Mouse (Mus musculus): ENCODE data around the gene Itih3. TPM values are rescaled to one million over a fixed set of nuclear protein-coding genes. Genes with fewer than 3 reads are reported as not detected.

The Itih3 gene
- polyA plus RNA-seq (2015; fragmentation: Nextera tagmentation; extraction: Ambion mirVana): 687 and 781 TPM in 2 replicates

- H3K9me3 ChIP-seq (replicated peaks; ENCODE audit: control insufficient read depth, low read length): no peaks in the 10 kb centered on the region
- no peaks in the 10 kb centered on the region for H3K36me3 ChIP-seq (ENCODE audit: control insufficient read depth, insufficient read depth)
- H3K4me2 ChIP-seq (ENCODE audit: low read depth, low read length): peak within 1 kb of the TSS; percentile 40
- no peaks in the 10 kb centered on the region for H3K27me3 ChIP-seq (ENCODE audit: control insufficient read depth, insufficient read depth, low read depth, low read length)
- peak within 1 kb of the TSS; percentile 44 for H3K4me3 ChIP-seq (ENCODE audit: low read depth, low read length)
- 43% methylated on average over 6 of the region's 6 CpGs for WGBS (ENCODE audit: insufficient replicate concordance)
- peak within 1 kb of the TSS; percentile 35 for H3K9ac ChIP-seq (ENCODE audit: low read depth, low read length)
- peak within 1 kb of the TSS; percentile 68 for H3K27ac ChIP-seq (ENCODE audit: low read length)
- ATAC-seq (ENCODE audit: low read depth): peak; percentile 87
- no peaks in the 10 kb centered on the region for H3K4me1 ChIP-seq (ENCODE audit: control insufficient read depth, low read depth, low read length)
Observed at GRCm38 (mm10) chr14:30923375-30924105, at the start of gene Itih3. Gene Itih3 (minus strand): TSS chr14:30923760.

- whole genome bisulfite sequencing (ENCODE audit: insufficient replicate concordance): 82% methylated on average over 1 of the region's 1 CpGs
- Histone ChIP-seq H3K27me3 (ENCODE audit: control insufficient read depth, insufficient read depth, low read depth, low read length) (no peaks in the 10 kb centered on the region), H3K27ac (ENCODE audit: low read length) (no peak overlapping the region), H3K4me1 (ENCODE audit: control insufficient read depth, low read depth, low read length) (no peaks in the 10 kb centered on the region; the same call in 1 of the 2 replicates), H3K9ac (ENCODE audit: low read depth, low read length) (no peak overlapping the region), H3K36me3 (ENCODE audit: control insufficient read depth, insufficient read depth) (no peaks in the 10 kb centered on the region), H3K9me3 (replicated peaks; ENCODE audit: control insufficient read depth, low read length) (no peaks in the 10 kb centered on the region), H3K4me2 (ENCODE audit: low read depth, low read length) (no peak overlapping the region), H3K4me3 (ENCODE audit: low read depth, low read length) (no peak overlapping the region)
- no peak for ATAC-seq (ENCODE audit: low read depth)
Observed at GRCm38 (mm10) chr14:30960366-30960765, 36.8 kb upstream of the Itih3 start.

- Histone ChIP-seq H3K27ac (ENCODE audit: low read length) (no peak overlapping the region), H3K27me3 (ENCODE audit: control insufficient read depth, insufficient read depth, low read depth, low read length) (no peaks in the 10 kb centered on the region), H3K4me1 (ENCODE audit: control insufficient read depth, low read depth, low read length) (no peaks in the 10 kb centered on the region; the same call in 1 of the 2 replicates), H3K4me3 (ENCODE audit: low read depth, low read length) (no peak overlapping the region), H3K9ac (ENCODE audit: low read depth, low read length) (no peak overlapping the region), H3K9me3 (replicated peaks; ENCODE audit: control insufficient read depth, low read length) (no peaks in the 10 kb centered on the region), H3K4me2 (ENCODE audit: low read depth, low read length) (no peak overlapping the region), H3K36me3 (ENCODE audit: control insufficient read depth, insufficient read depth) (no peaks in the 10 kb centered on the region)
- WGBS (ENCODE audit: insufficient replicate concordance): 47% methylated on average over 4 of the region's 4 CpGs
- peak; percentile 55; the same call in 1 of the 2 replicates for ATAC-seq (ENCODE audit: low read depth)
Observed at GRCm38 (mm10) chr14:30959031-30959430, 35.5 kb upstream of the Itih3 start.

GRCm38 (mm10) chr14:30958517-30958916 is 35.0 kb upstream of the Itih3 start:
- 0 out of 2 replicates have a peak, but pooled peaks have one; percentile 30 for ATAC-seq (ENCODE audit: low read depth)
- no peaks in the 10 kb centered on the region for H3K27me3 ChIP-seq (ENCODE audit: control insufficient read depth, insufficient read depth, low read depth, low read length)
- no peaks in the 10 kb centered on the region for H3K9me3 ChIP-seq (replicated peaks; ENCODE audit: control insufficient read depth, low read length)
- no peaks in the 10 kb centered on the region; the same call in 1 of the 2 replicates for H3K4me1 ChIP-seq (ENCODE audit: control insufficient read depth, low read depth, low read length)
- 50% methylated on average over 2 of the region's 2 CpGs for WGBS (ENCODE audit: insufficient replicate concordance)
- H3K27ac ChIP-seq (ENCODE audit: low read length): no peak overlapping the region
- no peaks in the 10 kb centered on the region for H3K36me3 ChIP-seq (ENCODE audit: control insufficient read depth, insufficient read depth)
- no peak overlapping the region for H3K4me3 ChIP-seq (ENCODE audit: low read depth, low read length)
- H3K9ac ChIP-seq (ENCODE audit: low read depth, low read length): no peak overlapping the region
- H3K4me2 ChIP-seq (ENCODE audit: low read depth, low read length): no peak overlapping the region

GRCm38 (mm10) chr14:30951154-30951825 is 27.7 kb upstream of the Itih3 start, which contains the start of gene Nek4:
Gene Nek4 (plus strand): TSS chr14:30951377.
- H3K4me2 ChIP-seq (ENCODE audit: low read depth, low read length): peak within 1 kb of the TSS; percentile 98
- H3K4me3 ChIP-seq (ENCODE audit: low read depth, low read length): peak within 1 kb of the TSS; percentile 92
- no peaks in the 10 kb centered on the region for H3K36me3 ChIP-seq (ENCODE audit: control insufficient read depth, insufficient read depth)
- peaks cover 8% of the 10 kb centered on the region for H3K4me1 ChIP-seq (ENCODE audit: control insufficient read depth, low read depth, low read length)
- no peaks in the 10 kb centered on the region for H3K27me3 ChIP-seq (ENCODE audit: control insufficient read depth, insufficient read depth, low read depth, low read length)
- peak within 1 kb of the TSS; percentile 90 for H3K9ac ChIP-seq (ENCODE audit: low read depth, low read length)
- peak; percentile 99 for ATAC-seq (ENCODE audit: low read depth)
- H3K9me3 ChIP-seq (replicated peaks; ENCODE audit: control insufficient read depth, low read length): no peaks in the 10 kb centered on the region
- H3K27ac ChIP-seq (ENCODE audit: low read length): peak within 1 kb of the TSS; percentile 55
- WGBS (ENCODE audit: insufficient replicate concordance): under 1% methylated on average over 57 of the region's 57 CpGs

GRCm38 (mm10) chr14:30949986-30950385 is 26.4 kb upstream of the Itih3 start:
- Histone ChIP-seq H3K4me2 (ENCODE audit: low read depth, low read length) (no peak overlapping the region), H3K27ac (ENCODE audit: low read length) (peak overlapping the region; percentile 15; the same call in 1 of the 2 replicates), H3K4me1 (ENCODE audit: control insufficient read depth, low read depth, low read length) (peaks cover 12% of the 10 kb centered on the region), H3K9ac (ENCODE audit: low read depth, low read length) (no peak overlapping the region), H3K9me3 (replicated peaks; ENCODE audit: control insufficient read depth, low read length) (no peaks in the 10 kb centered on the region), H3K36me3 (ENCODE audit: control insufficient read depth, insufficient read depth) (no peaks in the 10 kb centered on the region), H3K4me3 (ENCODE audit: low read depth, low read length) (no peak overlapping the region), H3K27me3 (ENCODE audit: control insufficient read depth, insufficient read depth, low read depth, low read length) (no peaks in the 10 kb centered on the region)
- no peak for ATAC-seq (ENCODE audit: low read depth)
- 81% methylated on average over 10 of the region's 10 CpGs for WGBS (ENCODE audit: insufficient replicate concordance)

GRCm38 (mm10) chr14:30944745-30945144 is 21.2 kb upstream of the Itih3 start:
- 52% methylated on average over 2 of the region's 2 CpGs for WGBS (ENCODE audit: insufficient replicate concordance)
- Histone ChIP-seq H3K27ac (ENCODE audit: low read length) (peak overlapping the region; percentile 88), H3K36me3 (ENCODE audit: control insufficient read depth, insufficient read depth) (no peaks in the 10 kb centered on the region), H3K4me1 (ENCODE audit: control insufficient read depth, low read depth, low read length) (peaks cover 6% of the 10 kb centered on the region; the same call in 1 of the 2 replicates), H3K9ac (ENCODE audit: low read depth, low read length) (peak overlapping the region; percentile 13; the same call in 1 of the 2 replicates), H3K4me3 (ENCODE audit: low read depth, low read length) (no peak overlapping the region), H3K4me2 (ENCODE audit: low read depth, low read length) (no peak overlapping the region), H3K9me3 (replicated peaks; ENCODE audit: control insufficient read depth, low read length) (no peaks in the 10 kb centered on the region), H3K27me3 (ENCODE audit: control insufficient read depth, insufficient read depth, low read depth, low read length) (no peaks in the 10 kb centered on the region)
- peak; percentile 84 for ATAC-seq (ENCODE audit: low read depth)

- H3K27me3 ChIP-seq (ENCODE audit: control insufficient read depth, insufficient read depth, low read depth, low read length): no peaks in the 10 kb centered on the region
- peaks cover 6% of the 10 kb centered on the region; the same call in 1 of the 2 replicates for H3K4me1 ChIP-seq (ENCODE audit: control insufficient read depth, low read depth, low read length)
- peak; percentile 67 for ATAC-seq (ENCODE audit: low read depth)
- no peak overlapping the region for H3K4me3 ChIP-seq (ENCODE audit: low read depth, low read length)
- H3K27ac ChIP-seq (ENCODE audit: low read length): peak overlapping the region; percentile 88
- 0 out of 2 replicates have a peak overlapping the region, but pooled peaks have one; percentile 10 for H3K4me2 ChIP-seq (ENCODE audit: low read depth, low read length)
- 44% methylated on average over 11 of the region's 11 CpGs for WGBS (ENCODE audit: insufficient replicate concordance)
- H3K9ac ChIP-seq (ENCODE audit: low read depth, low read length): peak overlapping the region; percentile 25; the same call in 1 of the 2 replicates
- no peaks in the 10 kb centered on the region for H3K9me3 ChIP-seq (replicated peaks; ENCODE audit: control insufficient read depth, low read length)
- H3K36me3 ChIP-seq (ENCODE audit: control insufficient read depth, insufficient read depth): no peaks in the 10 kb centered on the region
Observed at GRCm38 (mm10) chr14:30943860-30944674, 20.5 kb upstream of the Itih3 start.
